Mouse (Mus musculus) adipocyte (in vitro differentiated cells): ENCODE data around the gene Tbc1d32.
"Not testable (repeated sequence)": the region's sequence is repeated elsewhere in the genome, so short reads cannot be mapped to it uniquely, and the experiment has no call there.

Experiments used
- DNase-seq: peaks from one replicate; pipeline ENCODE4 v3.0.0-alpha.2; 2016; ENCODE audit warnings: low spot score

The Tbc1d32 gene

GRCm38 (mm10) chr10:56228568-56229209 is at the start of gene Tbc1d32:
Gene Tbc1d32 (minus strand): TSS chr10:56228689.
- DNase-seq: peak; percentile 90

DNA sequence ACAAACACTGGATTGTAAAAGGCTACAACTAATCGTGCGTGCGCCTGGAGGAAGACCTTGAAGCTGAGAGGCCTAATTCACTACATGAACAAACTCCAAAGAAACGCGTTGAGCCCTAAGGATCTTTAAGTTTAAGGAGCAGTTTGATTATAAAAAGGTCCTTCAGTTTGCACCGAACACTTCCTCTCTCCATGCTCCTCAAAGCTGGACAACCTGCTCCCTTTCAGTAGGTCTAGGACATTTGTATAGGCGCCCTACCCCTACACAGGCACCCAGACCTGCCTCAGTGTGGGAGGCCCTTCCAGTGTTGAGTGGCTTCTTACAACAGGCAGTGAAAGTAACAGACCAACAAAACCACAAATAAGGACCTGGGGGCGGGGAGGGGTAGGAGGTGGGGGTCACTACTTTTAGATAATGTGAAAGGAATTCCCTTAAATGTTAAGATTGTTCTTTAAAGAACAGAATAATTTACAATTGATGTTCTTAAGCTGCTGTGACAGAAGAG is 666 bp downstream of the Tbc1d32 start:
- no peak for DNase-seq

- DNase-seq: no peak
Measured at GRCm38 (mm10) chr10:56215797-56216196, 12.7 kb downstream of the Tbc1d32 start.

- no peak for DNase-seq
Measured at GRCm38 (mm10) chr10:56210343-56210742, 18.1 kb downstream of the Tbc1d32 start.

GRCm38 (mm10) chr10:56206802-56207404 is 21.6 kb downstream of the Tbc1d32 start:
- DNase-seq: no peak

DNA sequence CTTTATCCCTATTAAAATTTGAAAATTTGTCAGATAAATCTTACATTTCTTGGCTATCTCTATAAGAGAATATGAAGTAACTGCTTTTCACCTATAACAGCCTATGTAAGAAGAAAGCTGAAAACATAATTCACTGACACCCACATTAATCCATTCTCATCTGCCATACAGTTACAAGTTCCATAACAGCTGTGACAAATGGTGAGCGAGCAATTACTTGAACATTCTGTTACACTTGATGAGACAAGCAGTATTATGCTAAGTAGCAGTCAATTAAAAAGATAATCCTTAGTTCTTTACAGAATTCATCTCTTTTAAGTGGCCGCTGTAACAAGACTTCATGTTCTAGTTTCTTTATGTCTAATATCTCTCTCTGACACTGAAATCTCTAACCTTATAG is 24.1 kb downstream of the Tbc1d32 start:
- DNase-seq: no peak

GRCm38 (mm10) chr10:56199902-56200301 is 28.6 kb downstream of the Tbc1d32 start:
- no peak for DNase-seq

GRCm38 (mm10) chr10:56198691-56199090 is 29.8 kb downstream of the Tbc1d32 start:
- DNase-seq: no peak

DNA sequence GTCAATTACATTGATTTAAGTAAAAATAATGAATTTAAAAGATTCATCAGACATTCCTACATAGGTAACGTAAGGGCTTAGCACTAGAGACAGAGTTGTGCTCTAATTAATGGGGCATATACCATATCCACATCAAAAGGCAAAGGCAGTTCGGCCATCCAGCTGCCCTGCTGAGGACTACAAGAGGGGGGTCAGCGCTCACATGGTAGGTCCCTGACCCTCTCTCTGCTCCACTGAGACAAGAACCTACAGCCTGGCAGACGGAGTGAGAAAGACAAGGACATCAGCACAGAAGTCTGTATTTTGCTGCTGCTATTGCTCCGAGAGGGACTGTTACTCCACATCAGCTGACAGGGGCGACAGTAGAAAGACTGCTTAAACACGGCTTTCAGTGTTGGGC is 34.2 kb downstream of the Tbc1d32 start:
- DNase-seq: no peak

DNA sequence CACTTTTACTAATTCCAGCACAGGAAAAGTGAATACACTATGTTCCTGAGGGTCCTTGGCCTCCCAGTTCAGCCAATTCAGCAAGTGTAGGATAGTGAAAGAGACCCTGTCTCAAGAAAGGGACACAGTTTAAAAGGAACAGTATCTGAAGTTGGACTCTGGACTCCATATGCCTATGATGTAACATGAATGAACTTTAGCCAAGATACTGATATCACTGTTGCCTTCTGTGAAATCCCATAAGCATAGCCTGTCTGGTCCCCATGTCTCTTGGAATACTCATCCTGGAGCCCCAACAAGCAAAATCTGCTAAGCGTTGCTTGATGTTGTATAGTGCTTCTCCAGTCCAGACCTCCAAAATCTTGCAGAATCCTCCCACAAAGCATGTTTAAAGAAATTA is 46.8 kb downstream of the Tbc1d32 start:
- DNase-seq: no peak

GRCm38 (mm10) chr10:56173184-56173583 is 55.3 kb downstream of the Tbc1d32 start:
- no peak for DNase-seq

DNA sequence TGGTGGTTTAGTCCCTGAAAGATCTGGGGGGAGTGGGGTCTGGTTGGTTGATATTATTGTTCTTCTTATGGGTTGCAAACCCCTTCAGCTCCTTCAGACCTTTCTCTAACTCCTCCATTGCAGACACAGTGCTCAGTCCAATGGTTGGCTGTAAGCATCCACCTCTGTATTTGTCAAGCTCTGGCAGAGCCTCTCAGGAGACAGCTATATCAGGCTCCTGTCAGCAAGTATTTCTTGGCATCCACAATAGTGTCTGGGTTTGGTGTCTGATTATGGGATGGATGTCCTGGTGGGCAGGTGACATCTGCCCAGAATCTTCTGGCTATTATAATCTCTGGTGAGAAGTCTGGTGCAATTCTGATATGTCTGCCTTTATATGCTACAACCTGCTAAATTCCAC is 60.8 kb downstream of the Tbc1d32 start:
- not testable (repeated sequence) for DNase-seq

- no peak for DNase-seq
Measured at GRCm38 (mm10) chr10:56165758-56166157, 62.7 kb downstream of the Tbc1d32 start.

DNA sequence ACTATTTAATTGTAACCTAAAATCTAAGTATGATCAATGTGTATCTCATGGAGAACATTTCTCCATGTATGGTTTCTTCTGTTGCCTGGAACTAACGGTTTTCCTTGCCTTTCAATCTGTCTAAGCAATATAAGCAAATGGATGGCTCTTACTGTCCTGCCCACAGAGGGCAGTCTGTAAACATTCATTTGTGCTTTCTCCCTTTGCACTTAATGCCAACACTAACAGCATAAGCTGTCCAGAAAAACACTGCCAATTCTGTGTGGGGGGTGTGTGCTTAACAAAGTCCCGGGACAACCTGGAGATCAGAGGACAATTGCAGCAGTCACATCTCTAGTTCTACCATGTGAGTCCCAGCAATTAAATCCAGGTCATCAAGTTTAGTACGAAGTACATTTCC is 64.1 kb downstream of the Tbc1d32 start:
- peak; percentile 67 for DNase-seq

GRCm38 (mm10) chr10:56158748-56159147 is 69.7 kb downstream of the Tbc1d32 start:
- DNase-seq: no peak

DNA sequence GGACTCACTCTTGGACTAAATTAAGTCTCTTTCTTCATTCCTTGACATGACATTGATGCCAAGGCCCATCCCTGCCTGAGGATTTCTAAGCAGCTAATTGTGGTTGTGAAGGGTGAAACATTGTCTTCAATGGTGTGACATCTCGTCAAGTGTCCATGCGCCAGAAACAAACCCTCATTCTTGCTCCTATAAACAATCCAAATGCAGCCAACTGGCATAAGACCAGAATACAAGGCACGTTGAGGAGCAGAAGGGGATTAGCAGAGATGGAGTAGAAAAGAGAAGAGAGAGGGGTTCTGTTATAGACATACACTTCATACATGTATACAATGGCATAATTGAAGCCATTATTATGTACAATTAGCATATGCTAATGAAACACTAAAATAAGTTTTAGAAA is 70.3 kb downstream of the Tbc1d32 start:
- no peak for DNase-seq

GRCm38 (mm10) chr10:56156956-56157355 is 71.5 kb downstream of the Tbc1d32 start:
- DNase-seq: no peak

DNA sequence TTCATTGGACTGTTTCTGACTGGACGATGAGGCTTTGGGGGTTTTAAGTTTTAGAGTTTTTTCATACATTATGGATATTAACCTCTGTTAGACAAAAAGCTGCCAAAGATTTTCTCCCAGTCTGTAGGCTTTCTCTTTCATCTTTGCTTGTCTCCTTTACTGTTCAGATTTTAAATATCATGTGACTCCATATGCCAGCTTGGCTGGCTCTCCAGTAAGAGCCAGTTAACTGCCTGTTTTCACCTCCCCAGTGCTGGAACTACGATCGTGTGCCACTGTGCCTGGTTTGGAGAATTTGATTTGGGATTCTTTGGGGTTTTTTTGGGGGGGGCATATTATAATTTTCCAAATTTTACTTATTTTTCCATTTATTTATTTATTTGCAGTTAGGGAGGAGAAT is 79.6 kb downstream of the Tbc1d32 start:
- DNase-seq: no peak

GRCm38 (mm10) chr10:56137191-56137590 is 91.3 kb downstream of the Tbc1d32 start:
- no peak for DNase-seq

DNA sequence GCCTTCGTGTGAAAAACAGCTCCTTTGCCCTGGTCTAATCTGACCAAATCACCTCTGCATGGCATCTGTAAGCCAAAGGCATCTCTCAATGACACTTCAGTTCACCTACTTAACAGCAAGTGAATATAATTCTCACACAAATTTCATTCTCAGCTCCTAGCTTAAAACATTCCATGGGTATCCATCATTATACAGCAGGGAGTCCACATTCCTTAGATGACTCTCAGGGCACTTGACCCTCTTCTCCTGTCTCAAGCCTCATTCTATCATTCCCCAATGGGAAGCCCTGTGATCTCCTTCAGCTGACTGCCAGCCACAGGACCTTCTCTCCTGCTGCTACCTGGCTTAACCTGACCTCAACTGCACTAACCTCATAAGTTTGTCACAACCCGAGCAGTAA is 98.8 kb downstream of the Tbc1d32 start:
- DNase-seq: no peak

DNA sequence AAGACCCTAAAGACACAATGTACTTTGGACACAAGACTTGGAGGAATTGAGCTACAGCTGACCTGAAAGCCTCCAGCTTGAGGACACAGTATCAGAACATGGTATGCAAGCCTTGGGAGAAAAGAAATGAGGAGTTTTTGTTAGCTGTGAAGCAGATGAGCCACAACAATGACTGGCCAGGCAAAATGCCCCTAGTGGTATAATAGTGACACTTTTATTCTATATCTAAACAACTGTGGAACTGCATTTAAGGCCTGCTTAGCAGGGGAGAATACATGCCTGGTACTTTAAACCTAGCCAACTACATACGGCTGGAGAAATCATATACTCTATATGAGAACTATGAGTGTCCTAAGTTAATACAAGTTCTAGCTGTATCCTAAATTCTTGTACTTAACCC is 101.5 kb downstream of the Tbc1d32 start:
- DNase-seq: no peak

DNA sequence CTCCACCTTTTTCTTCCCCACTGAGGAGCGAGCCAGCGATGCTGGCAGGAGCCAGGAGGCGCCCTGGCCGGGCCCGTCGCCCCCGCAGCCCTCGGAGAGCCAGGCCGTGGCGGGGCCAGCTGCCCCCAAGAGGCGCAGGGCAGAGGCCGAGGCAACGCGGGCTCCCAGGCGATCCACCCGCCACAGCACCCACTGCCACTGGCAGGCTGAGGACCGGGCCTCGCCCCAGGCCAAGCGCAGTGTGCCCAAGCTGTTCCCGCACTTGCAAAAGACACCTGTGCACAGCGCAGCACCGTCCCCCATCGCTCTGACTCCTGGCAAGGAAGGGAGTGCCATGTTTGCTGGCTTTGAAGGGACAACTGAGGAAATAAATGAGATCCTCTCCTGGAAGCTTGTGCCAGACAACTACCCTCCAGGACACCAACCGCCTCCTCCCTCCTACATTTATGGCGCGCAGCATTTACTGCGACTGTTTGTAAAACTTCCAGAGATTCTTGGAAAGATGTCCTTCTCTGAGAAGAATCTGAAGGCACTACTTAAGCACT is 112.8 kb downstream of the Tbc1d32 start:
- no peak for DNase-seq

DNA sequence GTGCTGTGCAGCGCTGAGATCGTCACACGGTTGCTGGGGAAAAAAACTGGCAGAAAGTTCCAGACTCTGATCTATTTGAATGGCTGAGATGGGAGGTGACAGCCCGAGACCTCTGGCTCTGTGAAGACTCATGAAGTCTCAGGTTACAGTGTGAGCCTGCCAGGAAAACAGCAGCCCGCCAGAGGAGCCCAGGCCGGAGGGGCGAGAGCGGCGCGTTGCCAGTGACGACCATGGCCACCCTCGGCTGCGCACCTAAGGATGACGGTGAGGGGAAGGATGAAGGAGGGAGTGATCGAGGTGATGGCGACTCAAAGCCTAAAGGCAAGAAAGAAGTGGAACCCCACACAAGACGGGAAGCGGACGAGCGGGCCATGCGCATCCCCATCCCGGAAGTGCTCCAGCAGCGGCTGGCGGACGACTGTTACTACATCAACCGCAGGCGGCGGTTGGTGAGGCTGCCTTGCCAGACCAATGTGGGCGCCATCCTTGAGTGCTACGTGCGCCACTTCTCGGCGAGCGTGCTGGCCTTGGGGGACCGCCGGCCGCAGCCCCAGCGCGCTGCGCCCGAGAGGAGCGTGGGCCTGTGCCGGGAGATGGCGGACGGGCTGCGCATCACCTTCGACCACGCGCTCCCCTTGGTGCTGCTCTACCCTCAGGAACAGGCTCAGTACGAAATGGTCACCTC is 113.4 kb downstream of the Tbc1d32 start:
- no peak for DNase-seq
